Mouse (Mus musculus): ENCODE measurements at regions not wholly inside any gene's neighbourhood (a gene's known extent, or its start where the extent isn't known, plus 50 kb on each side); places are given as distances from the start of the nearest gene placed in this dataset.

- no peak for DNase-seq
Measured at GRCm38 (mm10) chr2:27812946-27813345, 73.3 kb upstream of the Col5a1 start.

DNA sequence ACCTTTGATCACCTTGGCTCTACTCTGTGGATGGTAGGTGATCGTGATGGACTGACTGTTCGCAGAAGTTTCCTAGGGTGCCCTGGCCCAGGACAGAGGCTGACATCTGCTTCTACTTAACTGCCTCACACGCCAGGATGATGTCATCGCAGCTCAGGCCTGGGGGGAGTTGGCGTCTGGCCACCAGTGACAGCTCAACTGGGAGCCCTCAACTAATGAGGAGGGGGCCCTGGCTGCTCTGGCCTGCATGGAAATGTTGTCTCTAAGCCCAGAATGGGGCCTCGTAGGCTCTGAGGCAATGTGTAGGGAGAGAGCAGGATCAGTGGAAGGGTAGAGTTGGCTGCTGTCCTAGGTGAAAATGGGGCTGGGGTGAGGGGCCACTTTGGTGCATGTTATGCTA is 72.9 kb upstream of the Col5a1 start:
- no peak for DNase-seq

DNA sequence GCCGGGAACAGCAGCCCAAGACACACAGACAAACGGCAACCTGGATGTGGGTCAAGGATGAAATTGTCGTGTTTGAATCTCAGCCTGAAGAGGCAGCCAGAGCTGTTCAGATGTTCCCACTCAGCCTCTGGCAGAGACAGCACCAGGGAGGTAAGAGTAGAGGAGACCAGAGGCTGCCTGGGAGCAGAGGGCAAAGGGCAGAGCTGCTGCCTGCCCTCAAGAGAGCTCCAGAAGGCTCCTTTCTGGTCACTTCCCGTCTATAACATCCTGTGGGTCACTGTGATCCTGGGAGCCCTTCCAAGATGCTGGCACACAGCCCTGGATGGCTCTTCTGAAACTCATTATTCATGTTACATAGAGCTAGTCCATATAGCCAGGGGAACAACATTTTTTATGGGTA is 67.6 kb upstream of the Col5a1 start:
- peak; percentile 17 to 20 for DNase-seq

- no peak for DNase-seq
Measured at GRCm38 (mm10) chr2:27826826-27827225, 59.4 kb upstream of the Col5a1 start.

GRCm38 (mm10) chr2:27827582-27827981 is 58.6 kb upstream of the Col5a1 start:
- no peak for DNase-seq

GRCm38 (mm10) chr2:27828237-27828636 is 58.0 kb upstream of the Col5a1 start:
- DNase-seq: no peak

GRCm38 (mm10) chr2:27829551-27829950 is 56.7 kb upstream of the Col5a1 start:
- peak in 1 of 2 experiments; percentile 8 for DNase-seq

DNA sequence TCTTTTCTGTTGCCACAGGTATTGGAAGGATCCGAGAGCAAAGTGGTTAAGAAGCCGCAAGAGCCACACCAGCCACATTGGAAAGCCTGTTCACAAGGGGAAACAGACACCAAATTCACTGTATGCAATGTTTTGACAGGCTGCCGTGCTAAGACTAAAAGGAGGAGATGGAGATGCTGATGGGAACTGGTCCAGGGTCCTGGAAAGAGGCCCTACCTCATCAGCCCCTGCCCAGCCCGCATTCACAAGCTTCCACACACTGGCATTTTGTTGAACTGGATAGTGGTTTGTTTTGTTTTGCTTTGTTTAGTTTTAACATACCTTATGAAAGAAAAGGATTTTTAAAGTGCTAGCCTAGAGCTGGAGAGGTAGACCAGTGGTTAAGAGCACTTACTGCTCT is 51.3 kb upstream of the Col5a1 start:
- DNase-seq: no peak

GRCm38 (mm10) chr2:27835758-27836460 is 50.3 kb upstream of the Col5a1 start:
- DNase-seq: no peak
